Mouse (Mus musculus): ENCODE measurements around the gene Plch2. TPM values are rescaled to one million over a fixed set of nuclear protein-coding genes. Genes with fewer than 3 reads are reported as not detected.

The Plch2 gene
- total RNA-seq, 4 experiments from 2014 or later = 0.46 to 2.3 (median 1.1) TPM

DNA sequence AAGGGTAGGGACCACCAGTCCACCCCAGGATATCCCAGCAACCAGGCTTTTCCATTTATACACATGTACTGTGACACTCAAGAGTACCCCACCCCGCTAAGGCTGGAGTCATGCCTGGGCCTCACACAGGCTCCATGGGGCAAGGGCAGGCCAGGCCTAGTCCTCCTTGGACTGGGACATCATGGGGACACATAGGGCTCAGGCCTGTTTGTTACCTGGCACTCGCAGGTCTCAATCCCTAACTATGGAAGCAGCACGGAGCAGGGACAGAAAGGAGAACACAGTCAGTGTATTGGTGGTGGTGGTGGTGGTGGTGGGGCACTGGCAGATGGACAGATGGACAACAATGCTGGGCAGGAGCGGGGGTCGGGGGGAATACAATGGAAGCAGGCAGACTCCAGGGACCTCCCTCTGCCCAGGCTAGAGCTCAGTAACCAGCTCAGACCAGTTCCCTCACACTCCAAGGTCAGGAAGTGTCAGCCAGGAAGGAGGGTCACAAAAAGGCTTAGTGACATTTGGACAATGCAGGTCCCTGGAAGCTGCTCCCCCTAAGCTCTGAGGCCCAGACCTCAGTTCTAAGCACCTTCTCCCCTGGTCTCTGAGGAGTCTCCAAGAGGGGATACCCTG is 71.3 kb downstream of the Plch2 start:
- DNase-seq = no peak

- DNase-seq = no peak
Measured at GRCm38 (mm10) chr4:154983767-154984166, 72.8 kb downstream of the Plch2 start.

DNA sequence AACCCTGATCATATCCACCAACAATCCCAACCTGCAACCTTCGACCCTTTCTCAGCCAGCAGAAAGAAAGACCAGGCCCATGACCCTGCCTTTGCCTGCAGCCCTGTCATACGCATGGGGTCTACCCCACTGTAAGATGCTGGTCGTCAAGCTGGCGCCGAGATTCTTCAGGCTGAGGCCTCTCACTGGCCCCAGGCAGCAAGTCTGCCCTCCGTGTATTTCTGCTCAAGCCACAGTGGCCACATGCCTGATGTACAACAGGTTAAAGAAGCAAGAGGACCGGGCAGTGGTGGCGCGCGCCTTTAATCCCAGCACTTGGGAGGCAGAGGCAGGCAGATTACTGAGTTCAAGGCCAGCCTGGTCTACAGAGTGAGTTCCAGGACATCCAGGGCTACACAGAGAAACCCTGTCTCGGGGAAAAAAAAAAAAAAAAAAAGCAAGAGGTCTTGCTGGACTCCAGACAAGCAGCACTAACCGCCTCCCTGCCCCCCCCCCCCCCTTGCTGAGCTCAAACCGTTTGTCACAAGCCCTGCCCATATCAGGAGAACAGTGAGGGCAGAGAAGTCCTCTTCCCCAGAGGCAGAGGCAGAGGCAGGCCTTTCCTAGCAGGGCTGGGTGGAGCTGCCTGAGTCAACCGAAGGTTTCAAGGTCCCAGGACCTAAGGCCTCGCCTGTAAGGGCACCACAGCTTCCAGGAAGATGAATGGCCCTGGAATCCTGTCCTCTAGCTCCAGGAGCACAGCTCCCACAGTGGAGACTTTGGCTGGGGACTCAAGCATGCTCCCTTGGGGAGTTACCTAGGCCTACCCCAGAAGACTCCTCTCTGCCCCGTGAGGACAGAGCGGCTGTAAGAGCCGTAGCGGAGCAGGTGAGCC is 74.1 kb downstream of the Plch2 start:
- DNase-seq = peak; percentile 83

DNA sequence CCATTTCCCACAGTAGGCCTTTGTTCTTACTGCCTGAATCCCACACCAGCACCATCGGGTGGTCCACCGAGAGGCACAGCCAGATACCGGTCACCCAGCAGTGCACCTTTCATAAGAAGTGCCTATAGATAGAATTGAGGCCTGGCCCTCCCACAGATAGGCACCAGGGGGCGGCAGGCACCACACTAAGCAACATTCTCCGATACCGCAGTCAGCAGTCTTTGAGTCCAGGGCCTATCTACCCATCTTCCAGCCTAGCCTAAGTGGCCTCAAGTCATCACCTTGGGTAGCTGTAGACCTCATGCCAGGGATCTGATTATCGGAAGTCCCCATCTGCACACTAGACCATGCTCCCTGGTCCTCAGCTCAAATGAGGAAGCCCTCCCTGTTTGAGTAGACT is 75.1 kb downstream of the Plch2 start:
- no peak for DNase-seq

DNA sequence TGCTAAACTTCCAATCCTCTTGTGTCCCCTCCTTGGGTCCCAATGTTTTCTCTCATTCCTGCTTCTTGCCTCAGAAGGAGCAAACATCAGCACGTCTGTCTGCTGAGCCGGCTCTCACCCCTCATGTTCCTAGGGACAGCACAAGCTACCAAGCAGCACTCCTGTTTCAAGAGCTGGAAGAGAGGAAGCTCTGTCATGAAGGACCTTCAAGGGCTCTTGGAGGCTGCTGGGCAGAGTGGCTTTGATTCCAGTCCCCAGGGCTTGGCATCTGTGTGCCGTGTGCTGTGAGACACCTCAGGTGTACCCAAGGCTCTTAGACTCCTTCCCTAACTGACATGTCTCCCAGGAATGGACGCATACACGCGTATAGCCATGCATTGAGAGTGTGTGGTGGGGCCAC is 75.5 kb downstream of the Plch2 start:
- DNase-seq = no peak

GRCm38 (mm10) chr4:154980110-154980509 is 76.5 kb downstream of the Plch2 start:
- DNase-seq = no peak

DNA sequence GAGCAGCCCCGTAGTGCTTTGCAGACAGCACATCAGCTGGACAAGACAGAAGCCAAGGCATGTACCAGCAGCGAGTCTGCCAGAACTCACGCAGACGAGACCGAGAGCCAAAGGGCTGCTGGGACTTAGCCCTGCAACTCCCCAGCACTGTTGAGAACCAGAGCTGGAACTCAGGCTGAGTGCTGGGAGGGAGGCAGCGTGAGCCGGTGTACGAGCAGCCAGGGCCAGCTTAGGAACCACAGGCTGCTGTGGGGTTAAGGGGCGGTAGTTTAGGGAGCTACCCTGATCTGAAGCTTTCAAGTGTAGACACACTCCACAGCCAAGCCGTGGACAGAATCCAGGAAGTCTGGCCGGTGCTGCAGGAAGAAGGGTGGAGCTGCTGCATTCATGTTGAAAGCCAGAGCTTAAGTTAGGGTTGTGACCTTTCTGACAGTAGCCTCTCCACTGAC is 82.4 kb downstream of the Plch2 start:
- no peak for DNase-seq

- DNase-seq = no peak
Measured at GRCm38 (mm10) chr4:154972546-154972945, 84.0 kb downstream of the Plch2 start.

GRCm38 (mm10) chr4:154967173-154967572 is 89.4 kb downstream of the Plch2 start:
- DNase-seq = no peak

- no peak for DNase-seq
Measured at GRCm38 (mm10) chr4:154965856-154966255, 90.7 kb downstream of the Plch2 start.

DNA sequence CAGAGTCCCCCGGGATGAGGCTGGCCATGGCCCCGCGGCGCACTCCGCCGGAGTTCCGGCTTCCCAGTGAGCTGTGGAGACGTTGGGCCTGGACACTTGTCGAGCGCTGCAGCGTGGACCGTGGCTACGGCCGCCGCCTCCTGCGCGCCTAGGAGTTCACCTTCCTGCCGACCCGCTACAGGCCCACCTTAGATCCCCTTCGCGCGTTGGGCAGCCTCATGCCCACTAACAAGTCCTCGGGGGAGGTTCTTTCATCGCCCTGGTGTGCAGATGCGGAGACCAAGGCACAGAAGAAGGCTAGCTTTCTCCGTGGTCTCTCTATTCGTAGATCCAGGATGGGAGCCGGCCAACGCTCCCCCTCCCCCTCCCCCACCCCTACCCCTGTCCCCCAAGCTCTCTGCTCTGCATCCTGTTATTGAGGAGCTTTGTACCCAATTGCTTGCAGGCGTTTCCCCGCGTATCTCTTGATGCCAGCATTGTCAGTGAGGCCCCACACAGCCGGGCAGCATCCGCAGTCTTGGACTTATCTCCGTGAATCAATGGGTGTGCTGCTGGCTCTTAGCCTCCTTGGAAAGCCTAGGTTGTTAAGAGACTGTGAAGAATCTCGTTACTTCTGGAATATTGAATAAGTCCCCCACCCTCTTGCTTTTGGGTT is 91.9 kb downstream of the Plch2 start:
- DNase-seq = no peak

DNA sequence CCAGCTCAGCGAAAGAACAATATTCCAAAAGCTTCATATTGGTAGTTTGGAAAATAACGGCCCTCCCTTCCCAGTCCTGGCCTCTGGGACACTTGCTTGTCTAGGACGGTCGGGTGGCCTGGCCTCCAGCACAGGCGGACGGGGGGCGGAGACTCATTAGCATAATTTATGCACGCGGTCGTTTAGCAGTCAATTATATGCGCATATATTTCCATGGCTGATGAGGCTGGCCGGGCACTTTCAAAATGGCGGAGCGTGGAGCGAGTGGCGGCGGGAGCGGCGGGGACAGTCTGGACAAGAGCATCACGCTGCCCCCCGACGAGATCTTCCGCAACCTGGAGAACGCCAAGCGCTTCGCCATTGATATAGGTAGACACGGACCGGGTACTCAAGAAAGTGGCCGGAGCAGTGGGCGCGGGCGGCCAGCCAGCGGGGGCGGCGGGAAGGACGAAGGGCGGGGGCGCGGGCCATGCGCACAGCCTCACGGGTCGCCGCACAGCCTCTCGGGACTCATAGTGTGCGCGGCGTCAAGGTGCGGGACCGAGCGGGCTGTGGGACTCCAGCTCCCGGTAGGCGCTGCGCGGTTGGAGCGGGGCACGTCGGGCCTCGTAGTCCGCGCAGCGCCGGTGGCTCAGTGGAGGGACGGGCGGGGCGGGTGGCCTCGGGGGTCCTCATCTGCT is 92.5 kb downstream of the Plch2 start, which contains the start of gene Pank4:
Gene Pank4, plus strand, starts transcription at position 223 of the 680 bp plus-strand sequence.
- peak; percentile 90 for DNase-seq

- no peak for DNase-seq
Measured at GRCm38 (mm10) chr4:154963190-154963836, 93.3 kb downstream of the Plch2 start.

DNA sequence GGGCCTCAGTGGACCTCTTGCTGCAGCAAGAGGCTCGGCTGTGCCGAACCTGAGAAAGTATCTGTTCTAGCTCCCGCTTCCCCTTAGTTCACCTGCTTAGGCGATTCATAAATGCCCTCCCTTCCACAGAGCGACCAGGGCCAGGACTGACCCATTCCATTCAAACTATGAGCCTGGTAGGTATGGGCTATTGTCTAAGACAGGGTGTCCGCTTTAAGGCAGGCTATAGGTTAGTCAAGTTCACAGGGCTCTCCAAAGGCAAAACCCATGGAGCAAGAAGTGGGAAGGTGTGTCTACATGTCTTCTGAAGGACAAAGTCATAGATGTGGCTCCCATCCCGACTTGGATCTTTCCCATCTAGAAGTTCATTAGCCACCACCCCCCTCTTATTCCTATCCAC is 93.9 kb downstream of the Plch2 start:
- no peak for DNase-seq

GRCm38 (mm10) chr4:154961911-154962310 is 94.7 kb downstream of the Plch2 start:
- DNase-seq = no peak

DNA sequence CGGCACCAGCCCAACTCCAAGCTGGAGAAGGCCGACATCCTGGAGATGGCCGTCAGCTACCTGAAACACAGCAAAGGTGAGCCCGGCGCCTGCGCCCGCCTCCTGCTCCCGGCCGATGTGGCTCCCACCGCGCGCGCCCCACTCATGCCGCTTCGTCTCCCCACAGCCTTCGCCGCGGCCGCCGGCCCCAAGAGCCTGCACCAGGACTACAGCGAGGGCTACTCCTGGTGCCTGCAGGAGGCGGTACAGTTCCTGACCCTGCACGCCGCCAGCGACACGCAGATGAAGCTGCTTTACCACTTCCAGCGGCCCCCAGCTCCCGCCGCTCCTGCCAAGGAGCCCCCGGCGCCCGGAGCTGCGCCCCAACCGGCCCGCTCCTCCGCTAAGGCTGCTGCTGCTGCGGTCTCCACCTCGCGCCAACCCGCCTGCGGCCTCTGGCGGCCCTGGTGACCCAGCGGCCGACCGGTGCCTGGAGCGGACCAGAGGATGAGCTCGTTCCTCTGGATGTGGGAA is 95.3 kb downstream of the Plch2 start:
- DNase-seq = no peak

- DNase-seq = no peak
Measured at GRCm38 (mm10) chr4:154960690-154961225, 95.8 kb downstream of the Plch2 start, which contains the start of gene Hes5. Hes5 (plus strand) TSS chr4:154960923.

GRCm38 (mm10) chr4:154960021-154960689 is 96.4 kb downstream of the Plch2 start:
- no peak for DNase-seq

DNA sequence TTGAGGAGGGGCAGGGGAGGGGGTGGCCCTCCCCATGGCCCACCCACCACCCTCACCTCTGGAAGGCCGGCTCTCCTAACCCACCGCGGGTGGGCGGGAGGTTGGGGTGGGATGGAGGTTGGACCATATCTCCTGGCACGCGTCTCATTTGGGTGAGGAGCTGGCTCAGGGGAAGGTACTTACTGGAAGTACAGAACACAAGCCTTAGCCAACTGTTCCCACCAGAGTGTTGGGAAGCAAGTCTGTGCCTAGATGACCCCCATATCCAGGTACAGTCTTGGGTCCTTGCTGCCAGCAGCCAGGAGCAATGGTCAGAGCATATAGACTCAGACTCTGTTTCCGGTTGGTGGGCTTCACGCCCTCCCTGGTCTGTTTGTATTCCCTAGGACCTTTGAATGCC is 98.0 kb downstream of the Plch2 start:
- no peak for DNase-seq

- no peak for DNase-seq
Measured at GRCm38 (mm10) chr4:154958171-154958570, 98.4 kb downstream of the Plch2 start.
